Mouse (Mus musculus): Measurements from ENCODE around the gene Kctd3. TPM values are rescaled to one million over a fixed set of nuclear protein-coding genes. Genes with fewer than 3 reads are reported as not detected.
A peak's percentile ranks its signal among the peaks of the same experiment; 100 is the strongest.

The Kctd3 gene
- total and polyA plus RNA-seq, 3 experiments = 26.8 to 42.3 TPM; not detected in 1

- Histone ChIP-seq H3K27ac (ENCODE audit: control insufficient read depth, low read depth, low read length) (no peak overlapping the region), H3K9me3 (replicated peaks; ENCODE audit: insufficient read depth, low read length) (no peaks in the 10 kb centered on the region), H3K27me3 (ENCODE audit: control insufficient read depth in 1 of 2, insufficient read depth in 2 of 2, low read length in 2 of 2) (no peaks in the 10 kb centered on the region), H3K4me3 (ENCODE audit: control insufficient read depth in 1 of 2, insufficient read depth in 1 of 2, low read depth in 2 of 2, low read length in 2 of 2) (no peak overlapping the region), H3K79me2 (ENCODE audit: control insufficient read depth, insufficient read depth, low read length, poor library complexity) (no peaks in the 10 kb centered on the region), H3K4me1 (ENCODE audit: control insufficient read depth in 1 of 2, insufficient read depth in 2 of 2, low read length in 2 of 2) (peaks cover 0 to 3% of the 10 kb centered on the region in 2 experiments; a peak in 2 of 4 replicates), H3K9ac (ENCODE audit: control insufficient read depth, low read depth, low read length, poor library complexity, severe bottlenecking) (no peak overlapping the region), H3K36me3 (ENCODE audit: control insufficient read depth in 1 of 2, insufficient read depth in 2 of 2, low read length in 2 of 2) (peaks cover 0 to 3% of the 10 kb centered on the region in 2 experiments; a peak in 2 of 4 replicates)
- TF ChIP-seq E2F4 (IDR thresholded peaks at IDR 0.05; ENCODE audit: borderline replicate concordance, low read depth, low read length) = no peak
- TF ChIP-seq MAFK (IDR thresholded peaks at IDR 0.05; ENCODE audit: borderline replicate concordance, low read depth, low read length) = no peak
- no peak for DNase-seq (ENCODE audit: low read depth, low spot score)
These were observed 40.7 kb upstream of the Kctd3 start for GRCm38 (mm10) chr1:189048331-189048730.

GRCm38 (mm10) chr1:189047918-189048317 lies 40.3 kb upstream of the Kctd3 start:
- no peaks in the 10 kb centered on the region for H3K79me2 ChIP-seq (ENCODE audit: control insufficient read depth, insufficient read depth, low read length, poor library complexity)
- no peaks in the 10 kb centered on the region for H3K9me3 ChIP-seq (replicated peaks; ENCODE audit: insufficient read depth, low read length)
- peaks cover 0 to 3% of the 10 kb centered on the region in 2 experiments; a peak in 2 of 4 replicates for H3K36me3 ChIP-seq (ENCODE audit: control insufficient read depth in 1 of 2, insufficient read depth in 2 of 2, low read length in 2 of 2)
- DNase-seq (ENCODE audit: low read depth, low spot score) = peak; percentile 35
- peaks cover 0 to 3% of the 10 kb centered on the region in 2 experiments; a peak in 2 of 4 replicates for H3K4me1 ChIP-seq (ENCODE audit: control insufficient read depth in 1 of 2, insufficient read depth in 2 of 2, low read length in 2 of 2)
- H3K4me3 ChIP-seq (ENCODE audit: control insufficient read depth in 1 of 2, insufficient read depth in 1 of 2, low read depth in 2 of 2, low read length in 2 of 2) = no peak overlapping the region
- no peak overlapping the region for H3K27ac ChIP-seq (ENCODE audit: control insufficient read depth, low read depth, low read length)
- no peak overlapping the region for H3K9ac ChIP-seq (ENCODE audit: control insufficient read depth, low read depth, low read length, poor library complexity, severe bottlenecking)
- TF ChIP-seq E2F4 (IDR thresholded peaks at IDR 0.05; ENCODE audit: borderline replicate concordance, low read depth, low read length) = no peak
- TF ChIP-seq GATA1 (IDR thresholded peaks at IDR 0.05; ENCODE audit: low read depth, low read length) = no peak
- no peak for TF ChIP-seq KAT2A (conservative IDR thresholded peaks at IDR 0.05; ENCODE audit: low read depth, low read length)
- TF ChIP-seq POLR2AphosphoS5 (IDR thresholded peaks at IDR 0.05; ENCODE audit: borderline replicate concordance, low read depth, low read length) = no peak
- no peak for TF ChIP-seq SIN3A (IDR thresholded peaks at IDR 0.05; ENCODE audit: low read length)
- TF ChIP-seq MAFK (IDR thresholded peaks at IDR 0.05; ENCODE audit: borderline replicate concordance, low read depth, low read length) = no peak
- no peak for TF ChIP-seq ZNF384 (IDR thresholded peaks at IDR 0.05; ENCODE audit: low read depth, low read length)
- TF ChIP-seq RCOR1 (IDR thresholded peaks at IDR 0.05; ENCODE audit: low read depth, low read length) = no peak
- no peak for TF ChIP-seq TBP (IDR thresholded peaks at IDR 0.05; ENCODE audit: low read depth, low read length)
- no peak for TF ChIP-seq NELFE (IDR thresholded peaks at IDR 0.05; ENCODE audit: low read depth, low read length)
- no peak for TF ChIP-seq USF1 (IDR thresholded peaks at IDR 0.05; ENCODE audit: low read depth, low read length)
- no peak for TF ChIP-seq ELF1 (IDR thresholded peaks at IDR 0.05; ENCODE audit: low read depth, low read length)
- no peak for TF ChIP-seq TAL1 (IDR thresholded peaks at IDR 0.05; ENCODE audit: low read length)
- no peaks in the 10 kb centered on the region for H3K27me3 ChIP-seq (ENCODE audit: control insufficient read depth in 1 of 2, insufficient read depth in 2 of 2, low read length in 2 of 2)

- Histone ChIP-seq H3K4me1 (ENCODE audit: control insufficient read depth in 1 of 2, insufficient read depth in 2 of 2, low read length in 2 of 2) (peaks cover 0 to 3% of the 10 kb centered on the region in 2 experiments; a peak in 2 of 4 replicates), H3K4me3 (ENCODE audit: control insufficient read depth in 1 of 2, insufficient read depth in 1 of 2, low read depth in 2 of 2, low read length in 2 of 2) (no peak overlapping the region), H3K9me3 (replicated peaks; ENCODE audit: insufficient read depth, low read length) (no peaks in the 10 kb centered on the region), H3K27ac (ENCODE audit: control insufficient read depth, low read depth, low read length) (0 out of 2 replicates have a peak overlapping the region, but pooled peaks have one; percentile 19), H3K79me2 (ENCODE audit: control insufficient read depth, insufficient read depth, low read length, poor library complexity) (no peaks in the 10 kb centered on the region), H3K27me3 (ENCODE audit: control insufficient read depth in 1 of 2, insufficient read depth in 2 of 2, low read length in 2 of 2) (no peaks in the 10 kb centered on the region), H3K36me3 (ENCODE audit: control insufficient read depth in 1 of 2, insufficient read depth in 2 of 2, low read length in 2 of 2) (peaks cover 0 to 3% of the 10 kb centered on the region in 2 experiments; a peak in 2 of 4 replicates), H3K9ac (ENCODE audit: control insufficient read depth, low read depth, low read length, poor library complexity, severe bottlenecking) (no peak overlapping the region)
- peak; percentile 35 for DNase-seq (ENCODE audit: low read depth, low spot score)
- TF ChIP-seq CHD1 (IDR thresholded peaks at IDR 0.05; ENCODE audit: low read depth, low read length) (no peak), ETS1 (IDR thresholded peaks at IDR 0.05; ENCODE audit: low read depth, low read length) (peak; percentile 50), CTCF (IDR thresholded peaks at IDR 0.05 in 2 of 3, conservative IDR thresholded peaks at IDR 0.05 in 1 of 3; ENCODE audit: control insufficient read depth in 1 of 3, insufficient read depth in 1 of 3, low read depth in 2 of 3, low read length in 3 of 3, poor library complexity in 1 of 3, severe bottlenecking in 1 of 3) (no peak), GATA1 (IDR thresholded peaks at IDR 0.05; ENCODE audit: low read depth, low read length) (peak; percentile 33; the same call in 1 of the 2 replicates), ZNF384 (IDR thresholded peaks at IDR 0.05; ENCODE audit: low read depth, low read length) (peak; percentile 69)
These were observed 39.2 kb upstream of the Kctd3 start for GRCm38 (mm10) chr1:189046831-189047230.

Measured in MEL (cell line).